Mouse (Mus musculus) gastrocnemius, postnatal 10 days (tissue): Measurements from ENCODE around the gene Arhgef2. TPM values are rescaled to one million over a fixed set of nuclear protein-coding genes. Genes with fewer than 3 reads are reported as not detected.
"Not testable (repeated sequence)": the region's sequence is repeated elsewhere in the genome, so short reads cannot be mapped to it uniquely, and the experiment has no call there.

ENCODE experiments used
- DNase-seq: peaks from one replicate; pipeline ENCODE4 v3.0.0; 2021; ENCODE audit warnings: mixed read lengths
- long read RNA-seq, 2 experiments: library from polyadenylated mRNA; stranded (forward); transcript quantifications; one replicate each; pipeline ENCODE4 v2.0.0; 2021
- total RNA-seq, 2 experiments: library from RNA; stranded (reverse); gene quantifications; 2 replicates each; pipeline ENCODE4 v1.2.3; 2021

The Arhgef2 gene
- total RNA-seq: 10 to 100 TPM; 58.2 to 97.6 TPM
- long read RNA-seq, experiment 1, full-length matches to known transcripts: 41 of 91 reads
- long read RNA-seq, experiment 1, partial matches to known transcripts: 14 of 91 reads
- long read RNA-seq, experiment 1, other reads (novel, unspliced or antisense): 36 of 91 reads
- long read RNA-seq, experiment 2, full-length matches to known transcripts: 22 of 47 reads
- long read RNA-seq, experiment 2, partial matches to known transcripts: 7 of 47 reads
- long read RNA-seq, experiment 2, other reads (novel, unspliced or antisense): 18 of 47 reads

GRCm38 (mm10) chr3:88605666-88606065 lies at the start of gene Arhgef2:
TSS of gene Arhgef2 (plus strand) at chr3:88605966.
- DNase-seq: not testable (repeated sequence)

GRCm38 (mm10) chr3:88556616-88557015 lies 49.1 kb upstream of the Arhgef2 start:
- no peak for DNase-seq

- no peak for DNase-seq
These were observed 46.2 kb upstream of the Arhgef2 start for GRCm38 (mm10) chr3:88559596-88559995.

DNA sequence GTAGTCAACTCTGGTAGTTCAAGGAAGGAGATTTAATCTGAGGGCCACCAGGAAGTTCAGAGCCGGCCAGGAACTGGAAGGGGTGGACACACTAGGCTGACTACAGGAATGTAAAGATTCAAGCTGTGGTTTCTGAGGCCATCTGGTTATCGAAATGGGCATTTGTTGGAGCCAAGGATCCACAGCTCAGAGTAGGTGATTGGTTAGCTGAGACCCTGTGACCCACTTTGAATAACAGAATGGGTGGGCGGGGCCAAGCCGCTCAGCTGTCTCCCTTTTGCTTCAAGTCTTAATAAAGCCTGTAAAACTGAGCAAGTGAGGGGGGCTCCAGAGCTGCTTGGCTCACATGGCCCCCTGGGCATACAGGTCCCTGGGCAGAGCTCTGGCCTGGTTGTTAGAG lies 43.8 kb upstream of the Arhgef2 start:
- DNase-seq: no peak

- DNase-seq: no peak
These were observed 42.3 kb upstream of the Arhgef2 start for GRCm38 (mm10) chr3:88563442-88563841.

GRCm38 (mm10) chr3:88563966-88564365 lies 41.8 kb upstream of the Arhgef2 start:
- DNase-seq: no peak

DNA sequence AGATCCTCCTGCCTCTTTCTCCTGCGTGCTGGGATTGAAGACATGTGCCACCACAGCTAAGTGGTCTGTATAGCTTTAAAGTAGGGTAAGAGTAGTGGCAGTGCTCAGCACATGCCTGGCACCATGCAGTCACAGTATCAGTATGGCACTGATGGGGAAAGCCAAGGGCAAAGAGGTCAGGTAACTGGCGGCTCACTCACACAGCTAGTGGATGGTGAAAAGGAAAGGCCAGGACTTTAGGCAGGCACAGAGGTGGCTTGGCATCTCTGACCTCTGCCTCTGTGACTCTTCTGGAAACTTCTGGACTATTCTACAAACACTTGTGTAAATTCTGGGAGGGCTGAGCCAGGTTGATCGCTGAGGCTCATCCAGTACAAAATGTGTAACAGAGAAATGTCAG lies 39.6 kb upstream of the Arhgef2 start:
- DNase-seq: no peak

DNA sequence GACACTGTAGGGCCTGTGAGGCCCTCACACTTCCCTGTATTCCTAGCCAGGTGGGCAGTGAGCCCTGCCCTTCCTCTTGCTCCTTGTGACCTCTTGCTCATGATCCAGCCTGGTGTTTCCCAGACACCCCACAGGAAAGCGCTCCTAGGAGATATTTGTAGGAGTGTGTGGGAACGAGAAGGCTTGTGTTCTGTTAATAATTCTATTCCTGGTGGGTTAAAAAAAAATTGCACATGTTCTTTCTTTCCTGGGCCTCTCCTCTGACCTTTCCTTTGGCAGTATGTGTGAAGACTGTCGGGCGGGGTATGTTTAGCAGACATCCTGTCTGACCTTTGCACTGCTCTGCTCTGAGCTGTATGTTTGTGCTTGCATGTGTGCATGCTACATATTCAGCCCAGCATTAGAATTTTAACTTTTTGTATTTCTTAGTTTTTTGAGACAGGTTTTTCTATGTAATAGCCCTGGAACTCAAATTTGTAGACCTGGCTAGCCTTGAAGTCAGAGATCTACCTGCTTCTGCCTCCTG lies 39.2 kb upstream of the Arhgef2 start:
- DNase-seq: no peak

DNA sequence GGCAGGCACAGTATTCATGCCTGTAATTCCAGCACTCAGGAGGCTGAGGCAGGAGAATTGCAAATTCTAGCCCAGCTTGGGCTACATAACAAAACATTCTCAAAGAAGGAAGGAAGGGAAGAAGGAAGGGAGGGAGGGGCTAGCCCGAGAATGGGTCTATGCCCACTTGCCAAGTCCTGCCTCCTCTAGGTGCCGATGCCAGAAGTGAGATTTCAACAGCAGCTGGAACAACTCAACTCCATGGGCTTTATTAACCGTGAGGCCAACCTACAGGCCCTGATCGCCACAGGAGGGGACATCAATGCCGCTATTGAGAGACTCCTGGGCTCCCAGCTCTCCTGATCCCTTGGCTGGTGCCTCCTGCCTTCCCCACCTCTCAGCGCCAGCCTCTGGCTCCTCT lies 37.9 kb upstream of the Arhgef2 start:
- no peak for DNase-seq

DNA sequence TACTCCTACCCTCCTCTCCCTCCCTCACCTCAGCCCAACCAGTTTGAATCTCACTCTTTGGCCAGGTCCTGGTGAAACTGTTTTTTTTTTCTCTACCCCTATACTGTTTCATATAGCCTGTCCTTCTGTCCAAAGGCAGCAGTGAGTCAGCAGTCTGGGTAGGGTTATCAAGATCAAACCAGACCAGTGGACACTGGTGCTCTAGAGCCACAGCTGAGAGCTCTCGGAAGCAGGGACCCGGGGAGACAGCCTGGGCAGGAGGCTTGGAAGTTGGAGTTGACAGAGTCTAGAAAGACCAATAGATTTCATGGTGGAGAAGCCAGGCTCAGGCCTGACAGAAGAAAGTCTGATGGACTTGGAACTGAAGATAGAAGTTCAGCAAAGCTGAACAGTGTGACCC lies 37.2 kb upstream of the Arhgef2 start:
- DNase-seq: no peak

- no peak for DNase-seq
These were observed 36.7 kb upstream of the Arhgef2 start for GRCm38 (mm10) chr3:88569093-88569492.

DNA sequence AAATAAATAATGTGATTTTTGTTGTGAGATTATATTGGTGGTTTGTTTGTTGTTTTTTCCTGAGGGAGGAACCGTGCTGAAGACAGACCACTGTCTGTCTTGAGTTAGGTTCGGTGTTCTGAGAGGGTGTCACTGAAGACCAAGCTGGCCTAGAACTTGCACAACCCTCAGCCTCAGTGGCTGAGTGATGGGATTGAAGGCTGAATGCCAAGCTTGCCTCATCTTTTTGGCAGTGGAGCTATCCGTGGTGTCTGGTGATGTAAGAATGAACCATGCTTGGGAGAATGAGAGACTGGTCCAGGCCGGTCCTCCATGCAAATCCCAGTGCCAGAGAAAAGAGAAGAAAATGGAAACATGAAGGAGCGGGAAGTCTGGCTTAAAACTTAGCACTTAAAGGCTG lies 36.1 kb upstream of the Arhgef2 start:
- no peak for DNase-seq

- no peak for DNase-seq
These were observed 35.4 kb upstream of the Arhgef2 start for GRCm38 (mm10) chr3:88570341-88570740.

- DNase-seq: no peak
These were observed 33.9 kb upstream of the Arhgef2 start for GRCm38 (mm10) chr3:88571856-88572255.

DNA sequence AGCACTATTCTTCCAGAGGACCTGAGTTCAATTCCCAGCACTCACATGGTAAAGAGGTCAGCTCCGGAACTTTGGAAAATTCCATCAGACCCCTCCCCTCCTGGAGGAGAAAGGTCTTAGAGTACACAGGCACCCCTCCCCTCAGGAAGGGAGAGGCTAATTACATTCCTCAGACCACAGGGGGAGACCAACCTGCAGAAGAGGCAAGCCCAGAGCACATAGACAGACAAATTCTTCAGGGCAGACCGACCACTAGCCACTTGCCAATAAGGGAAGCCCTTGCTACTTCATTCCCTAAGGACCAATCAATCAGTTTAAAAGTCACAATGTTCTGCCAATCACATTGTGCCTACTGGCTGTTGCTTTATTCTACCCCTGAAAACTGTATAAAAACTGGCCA lies 32.9 kb upstream of the Arhgef2 start:
- DNase-seq: no peak

DNA sequence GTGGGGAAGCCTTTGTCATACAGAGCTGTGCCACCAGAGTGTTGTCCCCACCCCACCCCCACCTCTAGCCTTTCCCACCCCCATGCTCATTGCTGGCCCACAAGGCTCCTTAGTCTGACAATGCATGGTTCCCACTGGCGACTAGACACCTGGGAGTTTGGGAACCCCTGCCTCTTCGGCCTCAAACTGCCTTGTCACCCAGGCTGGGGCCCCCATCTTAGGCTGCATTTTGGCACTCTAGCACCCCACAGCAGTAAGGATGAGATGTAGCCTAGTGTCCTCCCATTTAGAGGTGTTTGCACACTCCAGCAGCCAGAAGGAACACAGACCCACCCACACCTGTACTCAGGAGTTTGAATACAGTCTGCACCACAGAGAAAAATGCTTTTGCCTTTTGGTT lies 32.0 kb upstream of the Arhgef2 start:
- DNase-seq: no peak

GRCm38 (mm10) chr3:88575540-88575939 lies 30.2 kb upstream of the Arhgef2 start, which contains the start of gene Ssr2:
TSS of gene Ssr2 (plus strand) at chr3:88575876.
- no peak for DNase-seq

DNA sequence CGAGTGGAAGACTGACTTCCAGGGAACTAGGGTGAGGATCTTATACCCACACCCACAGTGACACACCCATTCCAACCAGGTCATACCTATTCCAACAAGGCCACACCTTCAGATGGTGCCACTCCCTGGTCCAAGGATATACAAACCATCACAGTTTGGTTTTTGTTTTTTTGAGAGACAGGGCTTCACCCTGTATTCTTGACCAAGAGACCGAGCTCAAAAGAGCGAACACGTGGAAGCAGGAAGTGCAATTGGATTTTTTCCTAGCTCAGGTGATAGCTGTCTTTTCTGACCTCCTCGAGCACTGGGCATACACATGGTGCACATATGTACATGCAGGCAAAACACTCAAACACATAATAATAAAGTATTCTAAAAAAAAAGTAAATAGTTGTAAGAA lies 27.9 kb upstream of the Arhgef2 start:
- DNase-seq: not testable (repeated sequence)

GRCm38 (mm10) chr3:88578498-88579424 lies 27.0 kb upstream of the Arhgef2 start:
- DNase-seq: no peak

GRCm38 (mm10) chr3:88579454-88580117 lies 26.2 kb upstream of the Arhgef2 start:
- peak; percentile 69 for DNase-seq

GRCm38 (mm10) chr3:88585769-88586168 lies 20.0 kb upstream of the Arhgef2 start:
- no peak for DNase-seq

- no peak for DNase-seq
These were observed 19.1 kb upstream of the Arhgef2 start for GRCm38 (mm10) chr3:88586640-88587039.

DNA sequence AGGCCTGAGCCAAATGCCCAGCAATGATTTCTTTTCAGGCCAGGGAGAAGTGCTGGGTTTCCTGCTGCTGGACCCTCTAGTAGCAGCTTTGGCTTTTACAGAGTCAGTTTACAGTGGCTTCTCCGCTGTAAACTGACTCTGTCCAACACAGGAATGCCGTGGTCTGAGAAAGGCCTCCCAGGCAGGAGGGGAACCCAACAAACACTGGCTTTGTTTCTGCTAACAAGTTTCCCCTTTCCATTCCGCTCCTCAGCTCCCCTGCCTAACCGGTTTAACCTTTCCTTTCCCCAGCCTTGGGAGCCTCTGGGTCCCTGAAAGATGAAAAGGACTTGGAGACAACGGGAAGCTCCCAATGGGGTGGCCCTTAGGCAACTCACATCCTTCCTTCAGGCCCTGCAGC lies 15.5 kb upstream of the Arhgef2 start:
- DNase-seq: no peak
